Mouse (Mus musculus) spleen, adult 2 months (tissue): ENCODE measurements around the gene 2610021A01Rik.

Source experiments
- CTCF ChIP-seq: fragments of 200-500 bp; IDR thresholded peaks from 2 replicates; pipeline ENCODE4 v1.5.1; 2011; ENCODE audit warnings: mild to moderate bottlenecking, inconsistent platforms; ENCODE audit not compliant: insufficient read depth, insufficient read length, insufficient replicate concordance; ENCODE audit errors: extremely low read depth
- POLR2A ChIP-seq: fragments of 200-500 bp; IDR thresholded peaks from 2 replicates; pipeline ENCODE4 v1.6.1; 2011; ENCODE audit warnings: low read depth, low read length, inconsistent platforms

- TF ChIP-seq POLR2A (no peak), CTCF (no peak)
These were observed 1.0 kb downstream of the 2610021A01Rik start for GRCm38 (mm10) chr7:41599932-41600548.
